Mouse (Mus musculus) midbrain, embryonic 12.5 days (tissue): ENCODE results near the gene Dennd5b. TPM values are rescaled to one million over a fixed set of nuclear protein-coding genes. Genes with fewer than 3 reads are reported as not detected.

Experiments
- ATAC-seq: fragments of 200-750 bp; cut with Nextera tagmentation; 2 replicates; pipeline ENCODE4 v1.8.0; 2017; ENCODE audit warnings: low read depth, moderate TSS enrichment, moderate library complexity; ENCODE audit not compliant: low FRiP score
- H3K27ac ChIP-seq: fragments of 300-500 bp; sonication (generic); replicated peaks from 2 replicates; pipeline ENCODE4 v1.5.1; 2016; ENCODE audit warnings: mild to moderate bottlenecking
- H3K27me3 ChIP-seq: fragments of 300-500 bp; sonication (generic); 2 replicates; pipeline ENCODE4 v1.6.1; 2016; ENCODE audit warnings: mild to moderate bottlenecking
- H3K36me3 ChIP-seq: fragments of 300-500 bp; sonication (generic); 2 replicates; pipeline ENCODE4 v1.6.1; 2016
- H3K4me1 ChIP-seq: fragments of 300-500 bp; sonication (generic); 2 replicates; pipeline ENCODE4 v1.6.1; 2016
- H3K4me2 ChIP-seq: fragments of 300-500 bp; sonication (generic); replicated peaks from 2 replicates; pipeline ENCODE4 v1.6.1; 2016; ENCODE audit warnings: mild to moderate bottlenecking, moderate library complexity
- H3K4me3 ChIP-seq: fragments of 300-500 bp; sonication (generic); 2 replicates; pipeline ENCODE4 v1.5.1; 2016; ENCODE audit warnings: mild to moderate bottlenecking
- H3K9ac ChIP-seq: fragments of 300-500 bp; sonication (generic); replicated peaks from 2 replicates; pipeline ENCODE4 v1.6.1; 2016; ENCODE audit warnings: mild to moderate bottlenecking, moderate library complexity
- H3K9me3 ChIP-seq: fragments of 300-500 bp; sonication (generic); 2 replicates; pipeline ENCODE4 v1.6.1; 2016; ENCODE audit warnings: mild to moderate bottlenecking
- WGBS: fragments of 180-500 bp; shearing (Covaris S2); methylation state at CpG from one replicate; pipeline ENCODE4 v1.1.7; 2016; 5-methylcytosine and 5-hydroxymethylcytosine counted together
- polyA plus RNA-seq: library from polyadenylated mRNA; unstranded; fragments of >200 nt; fragmentation: Nextera tagmentation; extraction: Ambion mirVana; gene quantifications from 2 replicates; pipeline ENCODE4 v1.2.1, GENCODE M21; 2016

The Dennd5b gene
- polyA plus RNA-seq, 1 experiment from 2014 or later = 19.8 TPM

DNA sequence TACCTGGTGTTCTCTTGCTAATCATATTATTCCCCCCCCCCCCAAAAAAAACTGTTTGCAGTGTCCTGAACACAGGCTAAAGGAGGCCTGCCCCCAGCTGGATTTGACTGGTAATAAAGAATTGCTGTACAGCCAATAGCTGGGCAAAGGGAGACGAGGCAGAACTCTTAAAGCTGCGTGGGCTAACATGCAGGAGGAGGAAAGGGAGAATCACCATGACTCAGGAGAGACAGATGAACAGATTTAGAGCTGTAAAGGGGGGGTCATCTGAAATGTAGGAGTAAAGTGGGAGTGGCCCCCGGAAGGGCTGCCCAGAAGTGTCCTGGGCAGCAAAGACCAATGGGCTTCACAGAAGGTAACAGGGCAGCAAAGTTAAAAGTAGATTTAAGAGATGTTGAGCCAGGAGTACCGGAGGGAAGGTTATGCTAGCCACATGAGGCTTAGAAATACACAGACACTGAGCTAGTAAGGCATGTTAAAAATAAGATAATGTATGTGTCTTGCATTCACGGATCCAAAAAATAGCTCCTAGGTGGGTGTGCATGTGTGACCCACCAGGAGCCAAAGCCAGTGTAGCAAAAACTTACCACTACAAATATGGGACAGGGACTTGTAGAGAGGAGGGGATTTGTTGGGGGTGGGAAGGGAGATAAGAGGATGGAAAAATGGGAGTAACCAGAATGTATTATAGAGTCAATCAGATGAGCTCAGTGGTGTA lies 40.7 kb downstream of the Dennd5b start:
- H3K4me3 ChIP-seq = no peak overlapping the region
- H3K4me1 ChIP-seq = no peaks in the 10 kb centered on the region
- no peak overlapping the region for H3K27ac ChIP-seq
- ATAC-seq = no peak
- H3K4me2 ChIP-seq = no peak overlapping the region
- H3K9me3 ChIP-seq = no peaks in the 10 kb centered on the region
- H3K9ac ChIP-seq = no peak overlapping the region
- no peaks in the 10 kb centered on the region for H3K27me3 ChIP-seq
- no peaks in the 10 kb centered on the region for H3K36me3 ChIP-seq
- WGBS = 90% methylated on average over 5 of the region's 5 CpGs

DNA sequence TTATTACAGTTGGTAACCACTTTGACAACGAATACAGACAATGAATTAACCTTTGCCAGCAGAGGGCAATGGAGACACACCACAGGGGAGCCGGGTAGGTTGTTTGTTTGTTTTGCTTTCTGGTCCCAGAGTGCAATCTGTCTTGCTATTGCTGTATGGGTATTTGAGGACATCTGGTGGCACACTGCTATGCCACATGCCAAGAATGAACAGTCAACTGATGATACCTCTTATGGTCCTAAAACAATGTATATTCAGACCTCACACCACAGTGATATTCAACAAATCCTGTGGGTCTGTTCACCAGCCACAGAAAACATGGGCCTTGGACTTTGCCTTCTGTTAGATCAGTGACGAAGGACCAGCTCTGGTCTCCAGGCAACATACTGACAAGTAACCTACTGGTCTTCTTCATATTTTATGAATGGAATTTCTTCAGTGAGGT lies 43.5 kb downstream of the Dennd5b start:
- ATAC-seq = no peak
- Histone ChIP-seq H3K4me2 (no peak overlapping the region), H3K36me3 (0 out of 2 replicates have a peak, but pooled peaks cover 4% of the 10 kb centered on the region), H3K4me3 (no peak overlapping the region), H3K9ac (no peak overlapping the region), H3K27me3 (no peaks in the 10 kb centered on the region), H3K9me3 (no peaks in the 10 kb centered on the region), H3K4me1 (no peaks in the 10 kb centered on the region), H3K27ac (no peak overlapping the region)
- 61% methylated on average over 3 of the region's 3 CpGs for WGBS

DNA sequence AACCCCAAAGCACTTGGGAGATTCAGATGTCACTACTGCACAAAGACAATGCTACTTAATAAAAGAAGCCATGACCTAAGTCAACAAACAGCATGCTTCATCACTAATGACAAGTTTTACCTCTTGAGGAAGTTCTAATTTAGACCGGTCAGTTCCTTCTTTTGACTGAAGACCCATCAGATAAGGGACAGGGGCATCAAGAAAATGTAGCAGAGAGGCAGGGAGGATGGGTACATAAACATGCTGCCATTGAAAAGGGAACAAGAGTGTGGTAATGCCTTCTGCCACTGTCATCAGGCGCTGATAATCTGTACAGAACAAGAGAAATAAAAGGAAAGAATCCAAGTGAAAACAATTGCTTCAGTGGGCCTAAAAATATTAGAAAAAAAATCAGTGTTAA lies 46.7 kb downstream of the Dennd5b start:
- no peak overlapping the region for H3K9ac ChIP-seq
- no peak overlapping the region for H3K4me3 ChIP-seq
- no peaks in the 10 kb centered on the region for H3K4me1 ChIP-seq
- WGBS = 83% methylated on average over 2 of the region's 2 CpGs
- H3K27me3 ChIP-seq = no peaks in the 10 kb centered on the region
- H3K4me2 ChIP-seq = no peak overlapping the region
- H3K36me3 ChIP-seq = 0 out of 2 replicates have a peak, but pooled peaks cover 4% of the 10 kb centered on the region
- no peak for ATAC-seq
- H3K9me3 ChIP-seq = no peaks in the 10 kb centered on the region
- no peak overlapping the region for H3K27ac ChIP-seq

DNA sequence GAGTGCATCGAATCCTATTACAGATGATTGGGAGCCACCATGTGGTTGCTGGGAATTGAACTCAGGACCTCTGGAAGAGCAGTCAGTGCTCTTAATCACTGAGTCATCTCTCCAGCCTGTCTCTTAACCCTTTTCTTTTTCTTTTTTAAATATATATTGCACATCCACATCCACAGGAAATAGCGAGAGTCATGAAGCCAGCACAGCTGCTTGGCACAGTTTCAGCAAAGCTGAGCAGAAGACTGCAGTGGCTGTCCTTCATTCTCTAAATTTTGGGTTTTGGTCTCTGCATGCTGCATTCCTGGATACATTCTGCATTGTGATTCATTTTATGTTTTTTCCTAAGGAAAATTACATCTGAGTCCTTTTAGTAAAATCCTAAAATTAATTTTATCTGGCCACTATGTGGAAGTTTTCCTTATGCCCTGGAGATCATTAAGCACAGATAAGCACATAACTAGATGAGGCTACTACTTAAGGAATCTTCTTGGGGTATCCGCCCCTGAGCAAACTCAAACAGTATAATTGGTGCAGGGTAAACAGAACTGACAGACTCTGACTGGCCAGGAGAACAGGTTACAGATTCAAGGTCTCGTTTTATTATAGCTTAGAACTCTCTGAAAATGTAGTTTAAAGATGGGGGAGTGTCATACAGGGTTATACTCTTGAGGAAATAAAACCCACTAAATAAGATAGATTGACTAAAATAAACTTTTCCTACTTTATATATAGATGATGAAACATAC lies 50.3 kb downstream of the Dennd5b start:
- 87% methylated on average over 4 of the region's 4 CpGs for WGBS
- ATAC-seq = no peak

DNA sequence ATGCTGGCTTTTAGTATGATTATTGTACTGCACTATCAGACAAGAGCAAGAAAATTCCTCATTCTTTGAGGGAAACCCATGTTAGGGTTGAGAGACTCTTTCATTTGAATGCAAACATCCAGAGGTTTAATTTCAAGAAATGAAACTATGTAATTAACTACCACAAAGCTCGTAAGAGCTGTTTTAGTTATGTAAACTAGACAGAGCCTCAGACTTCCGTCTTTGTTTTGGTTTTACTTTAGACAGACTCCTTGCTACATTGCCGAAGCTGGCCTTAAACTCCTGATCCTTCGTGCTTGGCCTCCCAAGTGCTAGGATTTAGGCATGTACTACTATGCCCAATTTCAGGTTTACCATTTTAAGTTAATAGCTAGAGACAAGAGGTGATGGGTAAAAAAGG lies 61.4 kb downstream of the Dennd5b start:
- ATAC-seq = no peak
- H3K4me3 ChIP-seq = no peak overlapping the region
- no peak overlapping the region for H3K27ac ChIP-seq
- 81% methylated on average over 4 of the region's 4 CpGs for WGBS
- no peaks in the 10 kb centered on the region for H3K27me3 ChIP-seq
- H3K4me1 ChIP-seq = no peaks in the 10 kb centered on the region
- H3K4me2 ChIP-seq = no peak overlapping the region
- H3K36me3 ChIP-seq = 0 out of 2 replicates have a peak, but pooled peaks cover 5% of the 10 kb centered on the region
- H3K9me3 ChIP-seq = no peaks in the 10 kb centered on the region
- H3K9ac ChIP-seq = no peak overlapping the region

More for the DNA sequence above, 50.3 kb downstream of the Dennd5b start:
- Histone ChIP-seq H3K4me1 (no peaks in the 10 kb centered on the region), H3K9me3 (no peaks in the 10 kb centered on the region), H3K27ac (no peak overlapping the region), H3K9ac (no peak overlapping the region), H3K4me2 (no peak overlapping the region), H3K4me3 (no peak overlapping the region), H3K27me3 (no peaks in the 10 kb centered on the region), H3K36me3 (0 out of 2 replicates have a peak, but pooled peaks cover 4% of the 10 kb centered on the region)

DNA sequence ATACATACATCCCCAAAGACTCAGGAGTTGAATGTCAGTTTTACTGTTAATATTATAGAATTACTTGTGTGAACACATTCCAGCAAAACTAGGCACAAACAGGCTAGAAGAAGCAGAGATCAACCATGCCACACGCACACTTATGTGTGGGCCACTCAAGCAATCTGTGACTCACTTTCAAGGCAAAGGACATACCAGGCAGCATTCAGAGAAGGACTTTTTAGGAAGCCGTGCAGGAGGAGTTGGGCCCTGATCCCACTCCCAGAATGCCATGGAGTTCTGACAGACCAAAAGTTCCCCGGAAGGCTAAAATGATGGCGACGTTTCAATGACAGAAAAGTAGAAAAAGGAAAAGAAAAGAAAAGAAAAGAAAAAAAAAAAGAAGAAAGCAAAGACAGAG lies 69.3 kb downstream of the Dennd5b start:
- no peak for ATAC-seq
- H3K9me3 ChIP-seq = no peaks in the 10 kb centered on the region
- peaks cover 20% of the 10 kb centered on the region for H3K36me3 ChIP-seq
- no peak overlapping the region for H3K4me3 ChIP-seq
- H3K4me2 ChIP-seq = no peak overlapping the region
- H3K9ac ChIP-seq = no peak overlapping the region
- WGBS = 89% methylated on average over 5 of the region's 5 CpGs
- no peaks in the 10 kb centered on the region for H3K27me3 ChIP-seq
- no peaks in the 10 kb centered on the region for H3K4me1 ChIP-seq
- H3K27ac ChIP-seq = no peak overlapping the region

DNA sequence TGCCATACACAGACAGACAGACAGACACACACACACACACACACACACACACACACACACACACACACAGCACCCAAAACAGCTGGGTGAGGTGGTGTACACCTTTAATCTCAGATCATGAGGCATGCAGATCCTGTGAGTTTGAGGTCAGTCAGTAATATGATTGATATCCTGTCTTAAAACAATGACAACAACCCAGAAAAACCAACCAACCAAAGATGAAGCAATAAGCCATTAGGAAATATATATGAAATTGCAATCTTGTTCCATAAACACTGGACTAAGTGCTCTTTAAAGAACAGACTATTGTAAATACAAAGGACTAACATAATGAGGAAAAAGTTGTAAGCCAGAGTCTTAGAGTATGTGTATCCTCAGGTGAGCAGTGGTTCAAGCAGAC lies 70.1 kb downstream of the Dennd5b start:
- Histone ChIP-seq H3K36me3 (peaks cover 28% of the 10 kb centered on the region), H3K4me3 (no peak overlapping the region), H3K4me2 (no peak overlapping the region), H3K4me1 (no peaks in the 10 kb centered on the region), H3K9me3 (no peaks in the 10 kb centered on the region), H3K9ac (no peak overlapping the region), H3K27ac (no peak overlapping the region), H3K27me3 (no peaks in the 10 kb centered on the region)
- ATAC-seq = no peak

DNA sequence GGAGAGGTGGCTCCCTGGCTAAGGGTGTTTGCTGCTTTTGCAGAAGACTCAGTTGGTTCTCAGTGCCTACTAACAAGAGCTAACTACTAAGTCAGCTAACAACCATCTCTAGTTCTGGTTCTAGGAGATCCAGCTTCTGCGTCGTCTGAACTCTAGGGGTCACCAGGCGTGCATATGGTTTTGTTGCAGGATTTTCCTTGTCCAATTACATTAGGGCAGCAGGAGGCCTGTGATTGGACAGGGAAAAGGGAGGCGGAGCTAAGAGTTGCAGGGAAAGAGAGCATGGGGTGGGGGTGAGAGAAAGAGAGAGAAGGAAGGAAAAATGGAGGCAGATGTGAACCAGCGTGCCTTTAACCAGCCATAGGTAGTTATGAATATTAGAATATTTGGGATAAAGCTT lies 83.0 kb downstream of the Dennd5b start:
- Histone ChIP-seq H3K9ac (no peak overlapping the region), H3K27me3 (no peaks in the 10 kb centered on the region), H3K4me2 (no peak overlapping the region), H3K4me3 (no peak overlapping the region), H3K27ac (no peak overlapping the region), H3K4me1 (no peaks in the 10 kb centered on the region), H3K9me3 (no peaks in the 10 kb centered on the region), H3K36me3 (peaks cover 72% of the 10 kb centered on the region)
- 84% methylated on average over 5 of the region's 5 CpGs for WGBS
- ATAC-seq = no peak

DNA sequence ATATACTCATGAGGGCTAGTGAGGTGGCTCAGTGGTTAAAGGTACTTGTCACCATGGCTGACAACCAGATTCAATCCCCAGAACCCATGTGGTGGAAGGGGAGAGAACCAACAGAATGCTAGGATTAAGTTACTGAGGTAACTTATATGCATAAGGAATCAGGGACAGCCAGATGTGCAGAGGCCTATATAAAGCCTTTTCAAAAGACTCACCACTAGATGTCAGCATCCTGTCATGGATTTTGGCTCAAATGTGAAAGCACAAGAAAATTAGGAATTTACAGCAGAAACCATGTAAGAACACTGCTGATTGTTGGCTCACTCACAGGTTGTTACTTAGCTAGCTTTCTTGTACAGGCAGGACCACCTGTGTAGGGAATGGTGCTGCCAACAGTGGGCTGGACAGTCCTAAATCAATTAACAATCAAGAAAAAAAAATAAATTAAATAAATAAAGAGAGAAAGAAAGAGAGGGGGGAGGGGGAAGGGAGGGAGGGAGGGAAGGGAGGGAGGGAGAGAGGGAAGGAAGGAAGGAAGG lies 90.6 kb downstream of the Dennd5b start:
- H3K27me3 ChIP-seq = no peaks in the 10 kb centered on the region
- no peak overlapping the region for H3K4me3 ChIP-seq
- H3K9me3 ChIP-seq = no peaks in the 10 kb centered on the region
- H3K36me3 ChIP-seq = peaks cover 78% of the 10 kb centered on the region
- H3K4me2 ChIP-seq = no peak overlapping the region
- no peak overlapping the region for H3K9ac ChIP-seq
- H3K27ac ChIP-seq = no peak overlapping the region
- no peaks in the 10 kb centered on the region for H3K4me1 ChIP-seq
- ATAC-seq = no peak

DNA sequence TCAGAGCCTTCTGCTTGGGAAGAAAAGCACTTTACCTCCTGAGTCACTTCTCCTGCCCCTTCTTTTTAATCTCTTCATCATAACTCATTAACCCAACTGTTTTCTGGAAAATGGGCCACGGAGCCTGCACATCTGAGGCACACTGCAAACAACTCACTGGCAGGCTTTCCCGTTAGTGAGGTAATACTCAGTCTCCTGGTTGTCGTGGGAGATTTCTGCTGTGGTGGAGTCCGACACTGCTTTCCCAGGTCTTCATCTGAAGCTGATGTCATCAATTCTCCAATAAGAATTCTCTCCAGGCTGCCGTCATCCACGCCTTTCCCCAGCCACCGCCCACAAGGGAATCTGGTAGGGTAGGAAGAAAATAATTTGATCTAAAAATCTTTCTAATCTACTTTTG lies 96.5 kb downstream of the Dennd5b start:
- Histone ChIP-seq H3K9me3 (no peaks in the 10 kb centered on the region), H3K4me2 (no peak overlapping the region), H3K4me1 (no peaks in the 10 kb centered on the region), H3K36me3 (peaks cover 80% of the 10 kb centered on the region), H3K9ac (no peak overlapping the region), H3K27ac (no peak overlapping the region), H3K27me3 (no peaks in the 10 kb centered on the region), H3K4me3 (no peak overlapping the region)
- WGBS = 91% methylated on average over 7 of the region's 7 CpGs
- ATAC-seq = no peak

DNA sequence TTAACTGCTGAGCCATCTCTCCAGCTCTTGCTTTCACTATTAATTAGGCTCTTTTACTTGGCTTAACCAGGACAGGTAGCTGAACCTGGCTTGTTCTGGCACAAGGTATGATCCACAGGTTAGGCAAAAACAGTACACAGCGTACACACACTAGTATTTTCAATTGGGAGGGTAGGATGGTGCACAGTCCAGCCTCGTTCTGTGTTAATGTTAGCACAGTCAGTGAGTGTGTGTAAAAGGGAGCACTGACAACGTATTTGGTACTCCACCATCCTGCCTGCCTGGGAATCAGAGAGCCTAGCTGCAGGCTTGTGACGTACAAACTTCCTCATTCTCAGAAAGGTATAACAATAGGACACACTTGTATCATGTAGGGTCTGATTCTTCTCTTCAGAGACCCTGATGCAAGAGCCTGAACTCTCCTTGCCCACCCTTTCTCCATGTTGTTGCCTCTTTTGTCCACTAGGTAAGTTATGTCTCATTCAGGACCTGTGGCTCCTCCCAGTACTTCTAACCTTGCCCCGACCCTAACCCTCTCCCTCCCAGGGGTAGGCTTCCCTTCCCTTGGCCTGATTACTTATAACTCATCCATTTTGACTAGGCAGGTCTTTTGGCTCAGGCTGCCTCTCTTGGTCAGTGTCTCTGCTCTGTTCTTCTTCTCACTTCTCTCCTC lies 107.0 kb downstream of the Dennd5b start:
- WGBS = 59% methylated on average over 5 of the region's 5 CpGs
- H3K27ac ChIP-seq = no peak overlapping the region
- peaks cover 24% of the 10 kb centered on the region for H3K4me1 ChIP-seq
- no peak overlapping the region for H3K4me2 ChIP-seq
- H3K9me3 ChIP-seq = no peaks in the 10 kb centered on the region
- ATAC-seq = no peak
- H3K36me3 ChIP-seq = peaks cover 38% of the 10 kb centered on the region
- H3K27me3 ChIP-seq = no peaks in the 10 kb centered on the region
- no peak overlapping the region for H3K4me3 ChIP-seq
- H3K9ac ChIP-seq = peak overlapping the region; percentile 20; the same call in 1 of the 2 replicates
